Mouse (Mus musculus) MEL (cell line): ENCODE measurements around the gene Cldn19.

Source experiments
- CTCF ChIP-seq, 3 experiments: IDR thresholded peaks in 2 of 3; conservative IDR thresholded peaks in 1 of 3; 2 replicates each; pipeline ENCODE4 v1.5.1; 2011 to 2012; ENCODE audit warnings: low read length in 3 of 3, low read depth in 2 of 3, mild to moderate bottlenecking in 2 of 3, improper control_type of control experiment in 1 of 3, inconsistent platforms in 1 of 3, mixed read lengths in 1 of 3, moderate library complexity in 1 of 3; ENCODE audit not compliant: control insufficient read depth in 1 of 3, insufficient read depth in 1 of 3, poor library complexity in 1 of 3, severe bottlenecking in 1 of 3
- ELF1 ChIP-seq: IDR thresholded peaks from 2 replicates; pipeline ENCODE4 v1.6.1; 2014; ENCODE audit warnings: low read depth, mild to moderate bottlenecking, inconsistent platforms, low read length, improper control_type of control experiment, moderate library complexity
- HCFC1 ChIP-seq: IDR thresholded peaks from 2 replicates; pipeline ENCODE4 v1.6.1; 2012; ENCODE audit warnings: low read depth, mild to moderate bottlenecking, inconsistent platforms, low read length, improper control_type of control experiment, moderate library complexity
- NELFE ChIP-seq: IDR thresholded peaks from 2 replicates; pipeline ENCODE4 v1.6.1; 2011; ENCODE audit warnings: low read depth, low read length, improper control_type of control experiment
- POLR2A ChIP-seq, 2 experiments: IDR thresholded peaks; 2 replicates each; pipeline ENCODE4 v1.6.1; 2011 to 2012; ENCODE audit warnings: low read length in 2 of 2, mild to moderate bottlenecking in 2 of 2, control low read depth in 1 of 2, improper control_type of control experiment in 1 of 2, low read depth in 1 of 2, moderate library complexity in 1 of 2; ENCODE audit not compliant: control insufficient read depth in 1 of 2, insufficient read depth in 1 of 2, poor library complexity in 1 of 2
- SMC3 ChIP-seq: IDR thresholded peaks from 2 replicates; pipeline ENCODE4 v1.6.1; 2011; ENCODE audit warnings: low read depth, low read length, improper control_type of control experiment
- TCF12 ChIP-seq: IDR thresholded peaks from 2 replicates; pipeline ENCODE4 v1.6.1; 2014; ENCODE audit warnings: low read depth, mild to moderate bottlenecking, inconsistent platforms, low read length, improper control_type of control experiment, moderate library complexity
- UBTF ChIP-seq: IDR thresholded peaks from 2 replicates; pipeline ENCODE4 v1.6.1; 2012; ENCODE audit warnings: low read depth, mild to moderate bottlenecking, inconsistent platforms, low read length, improper control_type of control experiment, moderate library complexity, borderline replicate concordance; ENCODE audit not compliant: insufficient read depth

DNA sequence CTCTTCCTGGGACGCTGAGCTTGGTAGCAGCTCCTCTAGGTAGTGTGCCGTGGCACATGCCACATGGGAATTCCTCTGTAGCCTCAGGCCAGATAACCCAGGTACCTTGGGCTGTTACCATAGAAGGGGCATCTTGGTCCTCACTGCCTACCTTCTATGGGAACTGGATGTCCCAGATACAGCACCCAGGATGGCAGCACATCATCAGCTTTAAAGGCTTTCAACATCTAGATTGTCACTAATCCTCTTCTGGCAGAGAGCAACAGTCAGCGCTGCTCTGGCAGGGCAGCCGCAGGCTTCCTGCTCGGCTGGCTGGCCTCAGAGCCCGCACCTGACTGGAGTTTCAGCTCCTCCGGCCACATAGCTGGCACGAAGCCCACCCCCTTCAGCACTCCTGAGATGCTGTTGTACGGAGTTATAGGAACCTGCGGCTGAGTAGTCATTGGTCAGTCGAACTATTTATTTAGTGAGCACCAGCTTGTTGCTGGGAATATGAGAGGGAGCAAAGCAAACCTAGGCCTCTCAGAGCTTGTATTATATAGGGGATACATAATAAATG, 6.7 kb upstream of the Cldn19 start:
- no peak for TF ChIP-seq HCFC1
- TF ChIP-seq CTCF (IDR thresholded peaks at IDR 0.05 in 2 of 3, conservative IDR thresholded peaks at IDR 0.05 in 1 of 3; ENCODE audit: control insufficient read depth in 1 of 3, insufficient read depth in 1 of 3, low read depth in 2 of 3, low read length in 3 of 3, poor library complexity in 1 of 3, severe bottlenecking in 1 of 3) = no peak
- no peak for TF ChIP-seq ELF1
- TF ChIP-seq UBTF = no peak
- TF ChIP-seq POLR2A (IDR thresholded peaks at IDR 0.05; ENCODE audit: control insufficient read depth in 1 of 2, insufficient read depth in 1 of 2, low read depth in 1 of 2, low read length in 2 of 2, poor library complexity in 1 of 2) = no peak
- no peak for TF ChIP-seq NELFE
- TF ChIP-seq TCF12 = no peak
- TF ChIP-seq SMC3 = no peak
